Mouse (Mus musculus): ENCODE data around the gene Tbc1d10c. TPM values are rescaled to one million over a fixed set of nuclear protein-coding genes. Genes with fewer than 3 reads are reported as not detected.

The Tbc1d10c gene
- polyA plus RNA-seq, 1 experiment from 2014 or later = 2.0 TPM

GRCm38 (mm10) chr19:4156771-4157170 lies 34.3 kb downstream of the Tbc1d10c start:
- Histone ChIP-seq H3K9me3 (ENCODE audit: control insufficient read depth) (no peaks in the 10 kb centered on the region), H3K4me1 (replicated peaks; ENCODE audit: control insufficient read depth, insufficient read depth, low read length) (no peaks in the 10 kb centered on the region), H3K4me3 (ENCODE audit: low read depth, low read length) (no peak overlapping the region), H3K27me3 (replicated peaks; ENCODE audit: control insufficient read depth, insufficient read depth, low read length) (no peaks in the 10 kb centered on the region), H3K9ac (ENCODE audit: low read depth, low read length) (no peak overlapping the region), H3K27ac (ENCODE audit: low read depth, low read length) (no peak overlapping the region), H3K36me3 (ENCODE audit: control insufficient read depth, insufficient read depth) (peaks cover 71% of the 10 kb centered on the region), H3K4me2 (replicated peaks; ENCODE audit: low read depth) (no peak overlapping the region)
- 92% methylated on average over 12 of the region's 12 CpGs for WGBS
- no peak for TF ChIP-seq CTCF (IDR thresholded peaks at IDR 0.05; ENCODE audit: low read depth)
- no peak for ATAC-seq

DNA sequence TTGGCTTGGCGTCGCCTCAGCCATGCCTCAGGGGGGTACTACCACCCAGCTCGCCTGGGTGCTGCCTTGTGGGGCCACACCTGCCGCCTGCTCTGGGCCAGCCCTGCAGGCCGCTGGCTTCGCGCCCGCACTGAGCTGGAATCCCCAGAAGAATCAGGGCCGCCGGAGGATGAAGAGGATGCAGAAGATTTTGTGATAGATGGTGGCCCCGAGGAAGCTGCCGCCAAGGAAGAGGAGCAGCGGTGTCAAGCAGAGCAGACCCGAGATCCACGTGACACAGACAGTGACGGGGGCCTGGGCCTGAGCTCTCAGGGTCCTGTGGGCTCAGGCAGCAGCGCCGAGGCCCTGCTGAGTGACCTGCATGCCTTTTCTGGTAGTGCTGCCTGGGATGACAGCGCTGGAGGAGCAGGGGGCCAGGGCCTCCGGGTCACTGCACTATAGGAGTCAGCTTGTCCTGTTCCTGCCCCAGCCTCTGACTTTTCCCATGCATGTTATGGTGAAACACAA lies 35.0 kb downstream of the Tbc1d10c start:
- no peak for TF ChIP-seq CTCF (IDR thresholded peaks at IDR 0.05; ENCODE audit: low read depth)
- H3K4me2 ChIP-seq (replicated peaks; ENCODE audit: low read depth) = no peak overlapping the region
- H3K36me3 ChIP-seq (ENCODE audit: control insufficient read depth, insufficient read depth) = peaks cover 74% of the 10 kb centered on the region
- WGBS = 77% methylated on average over 20 of the region's 20 CpGs
- no peak for ATAC-seq
- H3K4me3 ChIP-seq (ENCODE audit: low read depth, low read length) = no peak overlapping the region
- no peak overlapping the region for H3K9ac ChIP-seq (ENCODE audit: low read depth, low read length)
- no peaks in the 10 kb centered on the region for H3K9me3 ChIP-seq (ENCODE audit: control insufficient read depth)
- no peaks in the 10 kb centered on the region for H3K27me3 ChIP-seq (replicated peaks; ENCODE audit: control insufficient read depth, insufficient read depth, low read length)
- no peak overlapping the region for H3K27ac ChIP-seq (ENCODE audit: low read depth, low read length)
- no peaks in the 10 kb centered on the region for H3K4me1 ChIP-seq (replicated peaks; ENCODE audit: control insufficient read depth, insufficient read depth, low read length)

DNA sequence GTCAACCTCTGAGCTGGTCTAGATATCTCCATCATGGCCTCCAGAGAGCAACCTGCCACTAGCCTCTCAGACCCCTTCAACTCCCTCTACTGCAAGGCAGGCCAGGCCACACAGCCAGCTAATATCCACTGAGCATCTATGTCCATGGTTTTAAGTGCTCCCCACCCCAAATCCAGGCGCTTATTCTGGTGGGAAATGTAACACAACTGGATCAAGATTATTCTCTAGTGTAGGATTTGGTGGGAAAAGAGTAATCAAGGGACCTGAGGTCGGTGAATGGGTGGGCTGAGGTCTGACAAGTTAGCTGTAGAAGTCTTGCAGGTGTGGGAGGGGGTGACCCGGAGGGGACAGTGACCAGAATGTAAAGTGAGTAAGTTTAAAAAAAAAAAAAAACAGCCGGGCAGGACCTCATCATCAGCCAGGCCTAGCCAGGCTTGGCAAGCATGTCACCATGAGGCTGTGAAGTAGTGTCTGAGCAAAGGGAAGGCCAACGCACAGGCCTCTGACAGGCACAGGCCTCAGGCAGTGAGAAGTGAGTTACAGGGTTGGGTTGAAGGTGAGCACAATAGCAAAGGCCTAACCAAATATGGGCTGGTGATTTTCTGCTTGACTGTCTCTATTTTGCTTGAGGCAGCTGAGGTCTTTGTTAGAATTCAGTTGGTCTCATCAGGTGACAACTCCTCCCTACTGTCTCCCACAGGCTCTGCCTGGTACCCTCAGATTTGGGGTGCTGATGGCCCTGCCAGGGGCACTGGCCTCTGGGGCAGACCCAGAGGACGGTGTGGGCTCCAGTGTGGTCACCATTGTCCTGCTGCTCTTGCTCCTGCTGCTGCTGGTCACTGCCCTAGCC lies 35.6 kb downstream of the Tbc1d10c start:
- Histone ChIP-seq H3K4me1 (replicated peaks; ENCODE audit: control insufficient read depth, insufficient read depth, low read length) (no peaks in the 10 kb centered on the region), H3K36me3 (ENCODE audit: control insufficient read depth, insufficient read depth) (peaks cover 74% of the 10 kb centered on the region), H3K9ac (ENCODE audit: low read depth, low read length) (no peak overlapping the region), H3K27ac (ENCODE audit: low read depth, low read length) (no peak overlapping the region), H3K9me3 (ENCODE audit: control insufficient read depth) (no peaks in the 10 kb centered on the region), H3K4me2 (replicated peaks; ENCODE audit: low read depth) (no peak overlapping the region), H3K27me3 (replicated peaks; ENCODE audit: control insufficient read depth, insufficient read depth, low read length) (no peaks in the 10 kb centered on the region), H3K4me3 (ENCODE audit: low read depth, low read length) (no peak overlapping the region)
- 80% methylated on average over 6 of the region's 6 CpGs for WGBS
- TF ChIP-seq CTCF (IDR thresholded peaks at IDR 0.05; ENCODE audit: low read depth) = no peak
- ATAC-seq = no peak

DNA sequence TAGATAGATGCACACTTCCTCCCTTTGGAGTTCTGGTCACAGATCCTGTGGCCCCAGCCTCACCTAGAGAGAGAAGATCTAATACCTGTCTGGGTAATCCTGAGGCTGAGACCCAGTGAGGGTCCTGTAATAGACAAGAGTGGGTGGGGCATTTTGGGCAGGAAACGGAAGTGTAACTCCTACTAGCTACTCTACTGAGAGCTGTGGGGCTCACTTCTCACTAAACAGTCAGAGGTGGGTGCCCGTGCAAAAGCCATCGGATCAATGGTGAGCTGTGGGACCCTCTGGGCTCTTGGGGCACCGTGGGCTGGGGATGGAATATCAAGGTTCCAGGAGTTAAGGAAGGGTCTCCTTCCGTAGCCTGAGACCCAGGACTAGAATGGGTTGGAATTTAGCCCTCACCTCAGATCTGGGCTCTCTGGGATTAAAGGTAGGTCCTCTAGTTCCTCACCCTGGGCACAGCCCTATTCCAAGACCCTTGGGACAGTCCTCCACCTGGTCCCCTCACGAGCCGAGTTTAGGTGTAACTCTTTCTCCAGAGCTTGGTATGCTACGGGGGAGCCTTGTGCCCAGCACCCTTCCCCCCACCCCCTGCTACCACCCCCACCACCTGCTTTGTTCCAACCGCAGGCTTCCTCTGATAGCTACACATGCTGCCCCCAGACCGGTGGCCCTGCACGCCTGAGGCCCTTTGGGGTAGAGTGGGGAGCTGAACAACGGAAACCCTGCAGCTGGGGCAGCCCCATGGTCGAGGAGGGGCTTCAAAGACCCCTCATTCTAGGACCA lies 36.5 kb downstream of the Tbc1d10c start:
- Histone ChIP-seq H3K36me3 (ENCODE audit: control insufficient read depth, insufficient read depth) (peaks cover 75% of the 10 kb centered on the region), H3K9me3 (ENCODE audit: control insufficient read depth) (no peaks in the 10 kb centered on the region), H3K4me1 (replicated peaks; ENCODE audit: control insufficient read depth, insufficient read depth, low read length) (peaks cover 4% of the 10 kb centered on the region; the same call in 1 of the 2 replicates), H3K27ac (ENCODE audit: low read depth, low read length) (no peak overlapping the region), H3K4me3 (ENCODE audit: low read depth, low read length) (no peak overlapping the region), H3K27me3 (replicated peaks; ENCODE audit: control insufficient read depth, insufficient read depth, low read length) (no peaks in the 10 kb centered on the region), H3K4me2 (replicated peaks; ENCODE audit: low read depth) (no peak overlapping the region), H3K9ac (ENCODE audit: low read depth, low read length) (no peak overlapping the region)
- no peak for TF ChIP-seq CTCF (IDR thresholded peaks at IDR 0.05; ENCODE audit: low read depth)
- no peak for ATAC-seq
- 76% methylated on average over 13 of the region's 13 CpGs for WGBS

DNA sequence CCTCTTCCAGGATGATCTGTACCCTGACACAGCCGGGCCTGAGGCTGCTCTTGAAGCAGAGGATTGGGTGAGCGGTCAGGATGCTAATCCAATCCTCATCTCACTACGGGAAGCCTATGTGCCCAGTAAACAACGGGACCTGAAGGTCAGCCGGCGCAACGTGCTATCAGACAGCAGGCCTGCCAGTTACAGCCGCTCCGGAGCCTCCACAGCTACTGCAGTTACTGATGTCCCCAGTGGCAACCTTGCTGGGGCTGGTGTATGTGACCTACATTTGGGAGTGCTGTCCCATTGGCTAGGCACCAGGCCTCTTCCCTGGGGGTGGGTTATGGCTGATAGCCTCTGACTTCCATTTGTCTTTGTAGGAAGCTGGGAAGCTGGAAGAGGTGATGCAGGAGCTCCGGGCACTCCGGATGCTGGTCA lies 37.8 kb downstream of the Tbc1d10c start, which contains the start of gene Ptprcap:
Gene Ptprcap (plus strand): TSS at position 373 of the 423 bp plus-strand sequence.
- WGBS = 72% methylated on average over 11 of the region's 11 CpGs
- H3K36me3 ChIP-seq (ENCODE audit: control insufficient read depth, insufficient read depth) = peaks cover 61% of the 10 kb centered on the region
- H3K27me3 ChIP-seq (replicated peaks; ENCODE audit: control insufficient read depth, insufficient read depth, low read length) = no peaks in the 10 kb centered on the region
- peaks cover 9% of the 10 kb centered on the region; the same call in 1 of the 2 replicates for H3K4me1 ChIP-seq (replicated peaks; ENCODE audit: control insufficient read depth, insufficient read depth, low read length)
- H3K4me3 ChIP-seq (ENCODE audit: low read depth, low read length) = no peak within 1 kb of the TSS
- TF ChIP-seq CTCF (IDR thresholded peaks at IDR 0.05; ENCODE audit: low read depth) = no peak
- H3K9ac ChIP-seq (ENCODE audit: low read depth, low read length) = no peak within 1 kb of the TSS
- no peak within 1 kb of the TSS for H3K27ac ChIP-seq (ENCODE audit: low read depth, low read length)
- ATAC-seq = no peak
- H3K9me3 ChIP-seq (ENCODE audit: control insufficient read depth) = no peaks in the 10 kb centered on the region
- H3K4me2 ChIP-seq (replicated peaks; ENCODE audit: low read depth) = no peak within 1 kb of the TSS
